Mouse (Mus musculus): ENCODE measurements around the gene Kat6b.

- TF ChIP-seq CEBPB (IDR thresholded peaks at IDR 0.05; ENCODE audit: insufficient read depth, poor library complexity, severe bottlenecking) (no peak), POLR2A (IDR thresholded peaks at IDR 0.05; ENCODE audit: insufficient read length, low read depth) (no peak), POLR2AphosphoS2 (IDR thresholded peaks at IDR 0.05; ENCODE audit: insufficient read length, low read depth) (no peak), REST (IDR thresholded peaks at IDR 0.05; ENCODE audit: insufficient read depth, insufficient read length) (no peak), USF1 (IDR thresholded peaks at IDR 0.05; ENCODE audit: low read depth) (no peak)
These were observed 3.0 kb downstream of the Kat6b start for GRCm38 (mm10) chr14:21484199-21484598.

All from myocyte (in vitro differentiated cells).